Mouse (Mus musculus) lung, embryonic 14.5 days (tissue): Measurements from ENCODE around the gene Gtdc1. TPM values are rescaled to one million over a fixed set of nuclear protein-coding genes. Genes with fewer than 3 reads are reported as not detected.

Experiments used
- ATAC-seq: fragments of 200-750 bp; cut with Nextera tagmentation; 2 replicates; pipeline ENCODE4 v1.8.0; 2017; ENCODE audit warnings: mild to moderate bottlenecking, moderate TSS enrichment, moderate library complexity; ENCODE audit not compliant: insufficient read depth
- DNase-seq: peaks from one replicate; pipeline ENCODE4 v3.0.0-alpha.2; 2015
- H3K27ac ChIP-seq: fragments of 300-500 bp; sonication (generic); 2 replicates; pipeline ENCODE4 v1.5.1; 2014; ENCODE audit warnings: low read depth, mild to moderate bottlenecking, moderate library complexity
- H3K27me3 ChIP-seq: fragments of 300-500 bp; sonication (generic); 2 replicates; pipeline ENCODE4 v1.6.1; 2014; ENCODE audit warnings: low read length, control low read depth; ENCODE audit not compliant: insufficient read depth
- H3K36me3 ChIP-seq: fragments of 300-500 bp; sonication (generic); 2 replicates; pipeline ENCODE4 v1.6.1; 2014; ENCODE audit warnings: control low read depth; ENCODE audit not compliant: insufficient read depth
- H3K4me1 ChIP-seq: fragments of 300-500 bp; sonication (generic); 2 replicates; pipeline ENCODE4 v1.6.1; 2014; ENCODE audit warnings: antibody characterized with exemption, control low read depth; ENCODE audit not compliant: insufficient read depth
- H3K4me2 ChIP-seq: fragments of 300-500 bp; sonication (generic); 2 replicates; pipeline ENCODE4 v1.6.1; 2014; ENCODE audit warnings: mild to moderate bottlenecking
- H3K4me3 ChIP-seq: fragments of 300-500 bp; sonication (generic); 2 replicates; pipeline ENCODE4 v1.5.1; 2014; ENCODE audit warnings: low read depth, low read length
- H3K9ac ChIP-seq: fragments of 300-500 bp; sonication (generic); 2 replicates; pipeline ENCODE4 v1.6.1; 2014
- H3K9me3 ChIP-seq: fragments of 300-500 bp; sonication (generic); 2 replicates; pipeline ENCODE4 v1.6.1; 2016; ENCODE audit warnings: low read depth, low read length, control low read depth
- CTCF ChIP-seq: IDR thresholded peaks from 2 replicates; pipeline ENCODE4 v1.5.1; 2016; ENCODE audit warnings: antibody characterized with exemption, low read depth
- WGBS: fragments of 180-500 bp; shearing (Covaris S2); extraction: QIAGEN DNeasy Blood & Tissue Kit; methylation state at CpG from one replicate; pipeline ENCODE4 v1.1.7; 2014; 5-methylcytosine and 5-hydroxymethylcytosine counted together
- polyA plus RNA-seq: library from polyadenylated mRNA; unstranded; fragments of >200 nt; fragmentation: Nextera tagmentation; extraction: Ambion mirVana; gene quantifications from 2 replicates; pipeline ENCODE4 v1.2.1, GENCODE M21; 2014

Gene Gtdc1
- polyA plus RNA-seq, 1 experiment from 2014 or later, result 14.2 TPM

- Histone ChIP-seq H3K27me3 (no peaks in the 10 kb centered on the region), H3K4me3 (no peak overlapping the region), H3K36me3 (no peaks in the 10 kb centered on the region), H3K9me3 (no peaks in the 10 kb centered on the region), H3K9ac (no peak overlapping the region), H3K4me2 (no peak overlapping the region), H3K27ac (no peak overlapping the region), H3K4me1 (no peaks in the 10 kb centered on the region)
- DNase-seq (no peak), ATAC-seq (no peak)
- TF ChIP-seq CTCF, result no peak
- 76% methylated on average over 4 of the region's 4 CpGs for WGBS
These were observed 389.3 kb downstream of the Gtdc1 start for GRCm38 (mm10) chr2:44538135-44538534.

DNA sequence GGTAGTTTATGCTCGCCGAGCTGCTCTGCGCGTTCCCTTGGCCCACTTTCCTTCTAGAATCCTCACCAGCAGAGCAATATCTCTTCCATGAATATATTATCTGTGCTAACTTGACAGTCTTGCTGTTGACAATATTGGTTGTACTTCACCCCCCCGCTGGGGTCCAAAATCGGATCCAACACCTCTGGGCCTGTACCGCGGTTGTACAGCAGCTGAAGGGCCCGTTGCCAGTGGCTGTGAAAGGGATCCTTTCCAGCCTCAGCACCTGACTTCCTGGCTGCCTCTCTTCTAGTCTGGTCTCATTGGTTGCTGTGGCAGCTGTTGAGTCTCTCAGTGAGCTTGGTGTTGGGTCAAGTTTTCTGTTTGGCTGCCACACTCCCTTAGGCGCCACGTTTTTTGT is 391.7 kb downstream of the Gtdc1 start:
- no peaks in the 10 kb centered on the region for H3K9me3 ChIP-seq
- 89% methylated on average over 11 of the region's 11 CpGs for WGBS
- TF ChIP-seq CTCF, result no peak

GRCm38 (mm10) chr2:44535136-44535675 is 392.3 kb downstream of the Gtdc1 start:
- DNase-seq (no peak), ATAC-seq (no peak)
- Histone ChIP-seq H3K27ac (no peak overlapping the region), H3K4me2 (no peak overlapping the region), H3K27me3 (no peaks in the 10 kb centered on the region), H3K9me3 (no peaks in the 10 kb centered on the region), H3K9ac (no peak overlapping the region), H3K4me1 (no peaks in the 10 kb centered on the region), H3K36me3 (no peaks in the 10 kb centered on the region), H3K4me3 (no peak overlapping the region)
- no peak for TF ChIP-seq CTCF
- WGBS, result 68% methylated on average over 10 of the region's 10 CpGs

More for the DNA sequence above, 391.7 kb downstream of the Gtdc1 start:
- no peak overlapping the region for H3K27ac ChIP-seq
- no peak overlapping the region for H3K4me3 ChIP-seq
- DNase-seq (no peak), ATAC-seq (no peak)
- H3K36me3 ChIP-seq, result no peaks in the 10 kb centered on the region
- no peak overlapping the region for H3K4me2 ChIP-seq
- no peaks in the 10 kb centered on the region for H3K27me3 ChIP-seq
- no peaks in the 10 kb centered on the region for H3K4me1 ChIP-seq
- H3K9ac ChIP-seq, result no peak overlapping the region

DNA sequence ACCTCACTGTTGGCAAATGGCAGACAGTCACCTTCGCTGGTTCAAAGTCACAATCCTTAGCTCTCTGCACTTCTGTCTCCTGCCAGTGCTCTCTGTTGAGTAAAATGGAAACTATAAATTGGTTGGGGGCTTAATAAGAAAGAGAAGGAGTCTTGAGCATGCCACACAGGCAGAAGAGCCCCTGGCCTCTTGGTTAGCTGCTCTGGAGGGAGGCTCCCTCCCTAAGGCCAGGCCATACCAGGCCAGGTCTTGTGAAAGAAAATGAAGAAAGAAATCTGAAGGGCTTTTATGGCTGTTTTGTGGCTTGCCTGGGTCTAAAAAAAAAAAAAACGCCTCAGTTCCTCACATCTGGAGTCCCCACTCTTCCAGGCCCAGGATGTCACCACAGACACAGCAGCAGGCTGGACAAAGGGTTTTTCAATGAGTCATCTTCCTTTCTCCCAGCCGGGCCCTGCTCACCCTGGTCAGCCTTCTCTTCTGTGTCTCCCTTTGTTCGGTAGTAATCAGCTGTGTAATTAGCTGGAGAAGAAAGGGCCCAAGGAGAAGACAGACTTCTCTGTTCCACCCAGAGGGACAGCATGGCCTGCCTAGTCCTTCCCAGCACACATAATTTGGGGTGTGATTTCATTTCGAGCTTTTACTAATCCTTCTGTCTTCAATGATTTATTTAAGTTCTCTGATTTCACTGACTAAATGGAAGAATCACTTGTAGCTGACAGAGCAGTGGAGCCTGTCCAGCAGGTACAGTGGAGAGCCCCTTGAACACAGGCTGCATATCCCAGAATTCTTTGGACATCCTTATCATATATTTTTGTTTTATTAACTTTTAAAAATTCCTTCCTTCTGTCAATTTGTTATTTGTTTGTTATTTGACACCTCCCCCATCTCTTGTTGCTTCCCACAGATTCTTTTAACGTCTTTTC is 401.1 kb downstream of the Gtdc1 start:
- DNase-seq (no peak), ATAC-seq (peak; percentile 54; the same call in 1 of the 2 replicates)
- WGBS, result 28% methylated on average over 6 of the region's 6 CpGs
- no peak overlapping the region for H3K4me2 ChIP-seq
- TF ChIP-seq CTCF, result no peak
- H3K4me1 ChIP-seq, result peaks cover 2% of the 10 kb centered on the region; the same call in 1 of the 2 replicates
- H3K9me3 ChIP-seq, result no peaks in the 10 kb centered on the region
- no peaks in the 10 kb centered on the region for H3K36me3 ChIP-seq
- no peak overlapping the region for H3K4me3 ChIP-seq
- H3K27ac ChIP-seq, result peak overlapping the region; percentile 39
- no peak overlapping the region for H3K9ac ChIP-seq
- no peaks in the 10 kb centered on the region for H3K27me3 ChIP-seq

DNA sequence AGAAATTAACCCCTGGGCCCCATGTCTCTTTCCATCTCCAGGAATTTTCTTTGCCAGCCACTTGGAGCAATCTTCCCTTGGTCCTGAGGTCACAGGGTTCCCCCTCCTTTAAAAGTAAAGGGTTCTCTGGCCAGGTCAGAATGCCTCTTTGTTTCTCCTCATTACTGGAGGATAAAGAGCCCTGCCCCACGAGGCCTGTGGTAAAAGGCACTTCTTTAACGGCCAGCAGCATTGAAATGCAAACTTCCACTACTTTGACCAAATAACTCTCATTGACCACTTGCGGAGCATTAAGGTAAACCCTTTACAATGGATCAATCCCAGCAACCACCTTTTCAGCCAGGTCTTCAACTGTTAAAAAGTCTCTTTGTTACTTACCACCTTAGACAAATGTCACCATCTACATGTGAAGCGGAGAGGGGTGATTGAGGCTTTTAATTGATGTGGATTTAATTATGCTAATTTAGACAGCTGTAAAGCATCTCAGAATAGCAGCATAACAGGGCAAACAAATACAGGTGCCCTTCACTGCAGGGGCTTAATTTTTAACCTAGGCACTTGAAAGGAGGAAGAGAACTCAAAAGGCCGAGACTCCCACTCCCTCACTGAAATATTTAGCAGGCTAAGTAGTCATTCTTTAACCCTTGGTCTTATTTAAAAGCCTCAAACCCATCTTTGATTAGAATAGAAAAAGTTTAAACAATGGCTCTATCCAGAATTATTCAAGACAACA is 402.1 kb downstream of the Gtdc1 start:
- no peak overlapping the region for H3K27ac ChIP-seq
- 50% methylated on average over 5 of the region's 5 CpGs for WGBS
- no peak for DNase-seq

DNA sequence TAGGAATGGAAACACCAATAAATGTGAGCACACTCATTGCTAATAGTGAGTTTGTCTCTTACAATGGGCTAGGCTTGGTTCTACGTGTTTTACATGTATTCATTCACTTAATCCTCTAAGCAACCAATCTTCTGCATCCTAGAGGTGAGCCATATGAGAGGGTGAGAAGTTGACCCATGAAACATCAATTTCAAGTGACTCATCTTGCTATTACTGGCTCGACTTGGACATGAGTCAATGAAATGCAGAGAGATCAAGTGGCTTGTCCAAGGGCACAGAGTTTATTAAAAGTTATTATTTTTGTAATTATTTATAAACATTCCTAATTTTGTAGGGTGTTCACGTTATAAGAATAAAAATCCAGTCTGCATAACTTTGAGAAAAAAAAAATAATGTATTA is 408.2 kb downstream of the Gtdc1 start:
- Histone ChIP-seq H3K9me3 (no peaks in the 10 kb centered on the region), H3K36me3 (no peaks in the 10 kb centered on the region), H3K4me1 (no peaks in the 10 kb centered on the region), H3K9ac (no peak overlapping the region), H3K27ac (no peak overlapping the region), H3K4me2 (no peak overlapping the region), H3K4me3 (no peak overlapping the region), H3K27me3 (no peaks in the 10 kb centered on the region)
- DNase-seq (no peak), ATAC-seq (no peak)
- no peak for TF ChIP-seq CTCF
- WGBS, result 71% methylated on average over 3 of the region's 3 CpGs

More for the DNA sequence above, 402.1 kb downstream of the Gtdc1 start:
- Histone ChIP-seq H3K4me2 (no peak overlapping the region), H3K9me3 (no peaks in the 10 kb centered on the region), H3K27me3 (no peaks in the 10 kb centered on the region), H3K4me1 (peaks cover 2% of the 10 kb centered on the region; the same call in 1 of the 2 replicates), H3K36me3 (no peaks in the 10 kb centered on the region), H3K4me3 (no peak overlapping the region), H3K9ac (no peak overlapping the region)
- TF ChIP-seq CTCF, result no peak
- no peak for ATAC-seq

DNA sequence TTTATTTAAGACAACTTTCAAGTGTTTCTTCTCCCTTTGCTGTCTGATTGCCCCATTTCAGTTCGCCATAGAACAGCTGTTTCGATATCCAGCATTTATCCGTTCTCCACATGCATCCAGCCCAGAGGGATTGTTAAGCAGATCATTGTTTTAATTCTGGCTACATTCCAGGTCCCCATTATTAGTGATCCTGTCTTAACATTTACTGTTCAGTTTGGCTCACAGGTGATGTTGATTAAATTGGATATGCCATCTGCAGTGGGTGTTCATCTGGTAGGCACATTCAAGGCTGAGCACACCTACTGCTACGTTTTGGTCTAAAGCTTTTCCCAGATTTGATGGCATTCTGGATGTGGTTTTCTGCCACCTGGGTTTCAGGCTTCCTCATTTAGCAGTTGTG is 409.4 kb downstream of the Gtdc1 start:
- WGBS, result 65% methylated on average over 4 of the region's 4 CpGs
- no peak for TF ChIP-seq CTCF
- no peak overlapping the region for H3K4me3 ChIP-seq
- DNase-seq (no peak), ATAC-seq (no peak)
- H3K27ac ChIP-seq, result no peak overlapping the region
- no peaks in the 10 kb centered on the region for H3K36me3 ChIP-seq
- H3K9ac ChIP-seq, result no peak overlapping the region
- no peaks in the 10 kb centered on the region for H3K9me3 ChIP-seq
- H3K27me3 ChIP-seq, result no peaks in the 10 kb centered on the region
- H3K4me1 ChIP-seq, result no peaks in the 10 kb centered on the region
- H3K4me2 ChIP-seq, result no peak overlapping the region

Other genes with a start within 250 kb of the Gtdc1 start
- 90.1 and 90.4 TPM in 2 replicates for gene Zeb2, start 189.7 kb upstream of the Gtdc1 start, polyA plus RNA-seq